Comparison of ENCODE assay signal across 25 mouse cellular contexts in the genomic region with DNA sequence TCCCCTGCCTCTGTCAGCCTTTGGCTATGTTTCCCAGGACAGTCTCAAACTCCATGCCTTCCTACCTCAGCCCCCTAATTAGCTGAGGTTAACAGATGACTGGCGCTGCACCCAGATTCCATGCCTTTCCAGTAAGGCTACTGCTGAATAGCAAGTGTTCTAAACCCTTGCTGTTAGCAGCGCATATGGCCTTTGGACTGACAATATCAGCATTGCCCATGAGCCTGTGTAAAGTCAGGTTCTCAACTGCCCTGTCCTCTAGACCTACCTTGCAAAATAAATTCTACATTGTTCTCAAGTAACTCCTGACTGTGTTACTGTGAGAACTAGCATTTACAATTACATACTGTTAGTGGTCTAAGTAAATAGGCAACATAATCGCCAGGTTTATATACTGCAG. TPM values are rescaled to one million over a fixed set of nuclear protein-coding genes. Genes with fewer than 3 reads are reported as not detected.
"Had no signal": no experiment of that assay in that cellular context is flagged by ENCODE, and none has a peak within 500 bp of the region (broad histone marks: within the 10 kb centered on the region; RNA-seq: fewer than 3 reads in every experiment).

No protein-coding gene starts in this region.

- H3K27ac ChIP-seq: heart, embryonic 10.5 days; hindbrain, embryonic 10.5 days; hindbrain, embryonic 13.5 days; hindbrain, embryonic 15.5 days; hindbrain, postnatal 0 days; layer of hippocampus, adult 2 months; left cerebral cortex, adult 2 months; limb, embryonic 10.5 days; limb, embryonic 12.5 days; liver, embryonic 13.5 days; liver, embryonic 15.5 days had no signal

- ATAC-seq: hindbrain, postnatal 0 days had no signal

- DNase-seq: gastrocnemius, postnatal 25 days; heart, adult 18-20 months; heart, postnatal 10 days; heart, postnatal 4 days; kidney, adult 18-20 months; kidney, adult 8-10 months; kidney, postnatal 10 days; kidney, postnatal 25 days; kidney, postnatal 4 days; liver; liver, embryonic 13.5 days had no signal

- H3K4me3 ChIP-seq: heart, embryonic 10.5 days; heart, embryonic 12.5 days; hindbrain, embryonic 10.5 days; hindbrain, embryonic 13.5 days; hindbrain, embryonic 15.5 days; layer of hippocampus, adult 2 months; left cerebral cortex, adult 2 months; limb, embryonic 10.5 days; limb, embryonic 12.5 days; liver, embryonic 13.5 days; liver, embryonic 15.5 days had no signal

- H3K4me2 ChIP-seq: heart, embryonic 12.5 days; hindbrain, embryonic 13.5 days; hindbrain, embryonic 15.5 days; limb, embryonic 12.5 days; liver, embryonic 11.5 days; liver, embryonic 13.5 days; liver, embryonic 15.5 days had no signal

- H3K36me3 ChIP-seq: heart, embryonic 10.5 days; heart, embryonic 12.5 days; hindbrain, embryonic 10.5 days; hindbrain, embryonic 13.5 days; hindbrain, embryonic 15.5 days; limb, embryonic 10.5 days; limb, embryonic 12.5 days; liver, embryonic 13.5 days; liver, embryonic 15.5 days had no signal

- H3K9me3 ChIP-seq: heart, embryonic 10.5 days; heart, embryonic 12.5 days; hindbrain, embryonic 10.5 days; hindbrain, embryonic 13.5 days; hindbrain, embryonic 15.5 days; limb, embryonic 10.5 days; limb, embryonic 12.5 days; liver, embryonic 13.5 days; liver, embryonic 15.5 days had no signal

- H3K27me3 ChIP-seq: heart, embryonic 12.5 days; hindbrain, embryonic 13.5 days; hindbrain, embryonic 15.5 days; limb, embryonic 12.5 days; liver, embryonic 13.5 days; liver, embryonic 15.5 days had no signal

- H3K9ac ChIP-seq: heart, embryonic 12.5 days; hindbrain, embryonic 13.5 days; hindbrain, embryonic 15.5 days; limb, embryonic 12.5 days; liver, embryonic 13.5 days; liver, embryonic 15.5 days had no signal

- H3K4me1 ChIP-seq: hindbrain, embryonic 10.5 days; hindbrain, embryonic 13.5 days; hindbrain, embryonic 15.5 days; limb, embryonic 12.5 days; liver, embryonic 13.5 days; liver, embryonic 15.5 days had no signal

RNA-seq across cellular contexts. Expression of a gene that starts 3.9 kb away (rescaled TPM):
- total RNA-seq: granulocyte monocyte progenitor cell, adult 5-6 weeks; left cerebral cortex, postnatal 36 days had no signal
